Mouse (Mus musculus) heart, embryonic 15.5 days (tissue): ENCODE results near the gene Ttc28. TPM values are rescaled to one million over a fixed set of nuclear protein-coding genes. Genes with fewer than 3 reads are reported as not detected.
A peak's percentile ranks its signal among the peaks of the same experiment; 100 is the strongest.

Experiments
- ATAC-seq: fragments of 200-750 bp; cut with Nextera tagmentation; replicated peaks from 2 replicates; pipeline ENCODE4 v1.8.0; 2017; ENCODE audit warnings: low read depth, moderate TSS enrichment; ENCODE audit not compliant: insufficient number of reproducible peaks, insufficient read depth, low FRiP score
- H3K27ac ChIP-seq: fragments of 300-500 bp; sonication (generic); 2 replicates; pipeline ENCODE4 v1.5.1; 2015; ENCODE audit warnings: mild to moderate bottlenecking, inconsistent platforms
- H3K27me3 ChIP-seq: fragments of 300-500 bp; sonication (generic); 2 replicates; pipeline ENCODE4 v1.6.1; 2015; ENCODE audit warnings: inconsistent platforms
- H3K36me3 ChIP-seq: fragments of 300-500 bp; sonication (generic); 2 replicates; pipeline ENCODE4 v1.6.1; 2015; ENCODE audit warnings: mild to moderate bottlenecking, inconsistent platforms
- H3K4me1 ChIP-seq: fragments of 300-500 bp; sonication (generic); replicated peaks from 2 replicates; pipeline ENCODE4 v1.6.1; 2015; ENCODE audit warnings: inconsistent platforms
- H3K4me2 ChIP-seq: fragments of 300-500 bp; sonication (generic); 2 replicates; pipeline ENCODE4 v1.6.1; 2015; ENCODE audit warnings: inconsistent platforms, mild to moderate bottlenecking, moderate library complexity
- H3K4me3 ChIP-seq: fragments of 300-500 bp; sonication (generic); 2 replicates; pipeline ENCODE4 v1.5.1; 2015; ENCODE audit warnings: mild to moderate bottlenecking, inconsistent platforms
- H3K9ac ChIP-seq: fragments of 300-500 bp; sonication (generic); 2 replicates; pipeline ENCODE4 v1.6.1; 2015; ENCODE audit warnings: mild to moderate bottlenecking, inconsistent platforms
- H3K9me3 ChIP-seq: fragments of 300-500 bp; sonication (generic); replicated peaks from 2 replicates; pipeline ENCODE4 v1.6.1; 2016; ENCODE audit warnings: inconsistent platforms
- WGBS: fragments of 180-500 bp; shearing (Covaris S2); methylation state at CpG from one replicate; pipeline ENCODE4 v1.1.7; 2015; ENCODE audit warnings: mixed read lengths; 5-methylcytosine and 5-hydroxymethylcytosine counted together
- polyA plus RNA-seq: library from polyadenylated mRNA; unstranded; fragments of >200 nt; fragmentation: Nextera tagmentation; extraction: Ambion mirVana; gene quantifications from 2 replicates; pipeline ENCODE4 v1.2.1, GENCODE M21; 2015

The Ttc28 gene
- polyA plus RNA-seq, 1 experiment from 2014 or later = 5.8 TPM

- Histone ChIP-seq H3K9ac (no peak overlapping the region), H3K4me2 (no peak overlapping the region), H3K36me3 (no peaks in the 10 kb centered on the region), H3K4me1 (peaks cover 12% of the 10 kb centered on the region), H3K4me3 (no peak overlapping the region), H3K9me3 (no peaks in the 10 kb centered on the region), H3K27me3 (0 out of 2 replicates have a peak, but pooled peaks cover 2% of the 10 kb centered on the region), H3K27ac (no peak overlapping the region)
- WGBS = 67% methylated on average over 6 of the region's 6 CpGs
- no peak for ATAC-seq
Observed at GRCm38 (mm10) chr5:110984136-110984681, 104.6 kb downstream of the Ttc28 start.

GRCm38 (mm10) chr5:110996835-110997539, 117.4 kb downstream of the Ttc28 start:
- no peak for ATAC-seq
- 82% methylated on average over 13 of the region's 13 CpGs for WGBS

GRCm38 (mm10) chr5:110997692-110998091, 118.1 kb downstream of the Ttc28 start:
- Histone ChIP-seq H3K9ac (no peak overlapping the region), H3K27me3 (no peaks in the 10 kb centered on the region), H3K9me3 (no peaks in the 10 kb centered on the region), H3K4me1 (peaks cover 16% of the 10 kb centered on the region), H3K4me3 (no peak overlapping the region), H3K4me2 (no peak overlapping the region), H3K27ac (no peak overlapping the region), H3K36me3 (no peaks in the 10 kb centered on the region)
- WGBS = 71% methylated on average over 7 of the region's 7 CpGs
- ATAC-seq = no peak

More at GRCm38 (mm10) chr5:110996835-110997539, 117.4 kb downstream of the Ttc28 start:
- Histone ChIP-seq H3K27ac (no peak overlapping the region), H3K27me3 (no peaks in the 10 kb centered on the region), H3K4me2 (no peak overlapping the region), H3K4me3 (no peak overlapping the region), H3K9ac (no peak overlapping the region), H3K9me3 (no peaks in the 10 kb centered on the region), H3K36me3 (no peaks in the 10 kb centered on the region), H3K4me1 (peaks cover 16% of the 10 kb centered on the region)

- no peak overlapping the region for H3K4me2 ChIP-seq
- 43% methylated on average over 4 of the region's 4 CpGs for WGBS
- H3K4me1 ChIP-seq = peaks cover 16% of the 10 kb centered on the region
- ATAC-seq = 0 out of 2 replicates have a peak, but pooled peaks have one; percentile 39
- no peak overlapping the region for H3K4me3 ChIP-seq
- no peaks in the 10 kb centered on the region for H3K27me3 ChIP-seq
- no peaks in the 10 kb centered on the region for H3K36me3 ChIP-seq
- H3K9ac ChIP-seq = no peak overlapping the region
- H3K27ac ChIP-seq = peak overlapping the region; percentile 11; the same call in 1 of the 2 replicates
- no peaks in the 10 kb centered on the region for H3K9me3 ChIP-seq
Observed at GRCm38 (mm10) chr5:110998298-110998697, 118.7 kb downstream of the Ttc28 start.

GRCm38 (mm10) chr5:111000953-111001352, 121.3 kb downstream of the Ttc28 start:
- ATAC-seq = no peak
- no peak overlapping the region for H3K4me3 ChIP-seq
- no peaks in the 10 kb centered on the region for H3K36me3 ChIP-seq
- no peak overlapping the region for H3K9ac ChIP-seq
- no peaks in the 10 kb centered on the region for H3K9me3 ChIP-seq
- no peaks in the 10 kb centered on the region for H3K27me3 ChIP-seq
- H3K4me2 ChIP-seq = no peak overlapping the region
- H3K4me1 ChIP-seq = peaks cover 21% of the 10 kb centered on the region
- no peak overlapping the region for H3K27ac ChIP-seq
- 80% methylated on average over 5 of the region's 5 CpGs for WGBS

GRCm38 (mm10) chr5:111003220-111003619, 123.6 kb downstream of the Ttc28 start:
- Histone ChIP-seq H3K4me1 (peaks cover 24% of the 10 kb centered on the region), H3K9ac (no peak overlapping the region), H3K27me3 (no peaks in the 10 kb centered on the region), H3K4me2 (no peak overlapping the region), H3K36me3 (no peaks in the 10 kb centered on the region), H3K27ac (no peak overlapping the region), H3K4me3 (no peak overlapping the region), H3K9me3 (no peaks in the 10 kb centered on the region)
- 66% methylated on average over 5 of the region's 5 CpGs for WGBS
- no peak for ATAC-seq

GRCm38 (mm10) chr5:111003750-111004149, 124.1 kb downstream of the Ttc28 start:
- ATAC-seq = no peak
- Histone ChIP-seq H3K4me1 (peaks cover 21% of the 10 kb centered on the region), H3K36me3 (no peaks in the 10 kb centered on the region), H3K27ac (no peak overlapping the region), H3K4me2 (no peak overlapping the region), H3K9me3 (no peaks in the 10 kb centered on the region), H3K4me3 (no peak overlapping the region), H3K27me3 (no peaks in the 10 kb centered on the region), H3K9ac (no peak overlapping the region)
- WGBS = 83% methylated on average over 9 of the region's 9 CpGs

GRCm38 (mm10) chr5:111006272-111007135, 126.9 kb downstream of the Ttc28 start:
- Histone ChIP-seq H3K4me2 (0 out of 2 replicates have a peak overlapping the region, but pooled peaks have one; percentile 1), H3K9me3 (no peaks in the 10 kb centered on the region), H3K27me3 (no peaks in the 10 kb centered on the region), H3K36me3 (no peaks in the 10 kb centered on the region), H3K27ac (peak overlapping the region; percentile 17), H3K4me1 (peaks cover 29% of the 10 kb centered on the region), H3K4me3 (no peak overlapping the region), H3K9ac (no peak overlapping the region)
- WGBS = 47% methylated on average over 14 of the region's 14 CpGs
- no peak for ATAC-seq

- H3K4me1 ChIP-seq = peaks cover 33% of the 10 kb centered on the region
- H3K27me3 ChIP-seq = no peaks in the 10 kb centered on the region
- peak overlapping the region; percentile 17 for H3K27ac ChIP-seq
- H3K4me3 ChIP-seq = no peak overlapping the region
- 51% methylated on average over 7 of the region's 7 CpGs for WGBS
- no peak for ATAC-seq
- no peaks in the 10 kb centered on the region for H3K9me3 ChIP-seq
- no peak overlapping the region for H3K4me2 ChIP-seq
- no peak overlapping the region for H3K9ac ChIP-seq
- H3K36me3 ChIP-seq = no peaks in the 10 kb centered on the region
Observed at GRCm38 (mm10) chr5:111007136-111007500, 127.5 kb downstream of the Ttc28 start.

- WGBS = 61% methylated on average over 8 of the region's 8 CpGs
- no peak for ATAC-seq
- H3K9me3 ChIP-seq = no peaks in the 10 kb centered on the region
- no peak overlapping the region for H3K4me2 ChIP-seq
- no peaks in the 10 kb centered on the region for H3K36me3 ChIP-seq
- H3K4me1 ChIP-seq = peaks cover 36% of the 10 kb centered on the region
- H3K9ac ChIP-seq = no peak overlapping the region
- no peak overlapping the region for H3K4me3 ChIP-seq
- no peaks in the 10 kb centered on the region for H3K27me3 ChIP-seq
- no peak overlapping the region for H3K27ac ChIP-seq
Observed at GRCm38 (mm10) chr5:111007900-111008299, 128.3 kb downstream of the Ttc28 start.

GRCm38 (mm10) chr5:111008431-111008830, 128.8 kb downstream of the Ttc28 start:
- H3K36me3 ChIP-seq = no peaks in the 10 kb centered on the region
- no peak for ATAC-seq
- H3K9me3 ChIP-seq = no peaks in the 10 kb centered on the region
- no peak overlapping the region for H3K4me3 ChIP-seq
- H3K27ac ChIP-seq = no peak overlapping the region
- H3K4me2 ChIP-seq = no peak overlapping the region
- H3K4me1 ChIP-seq = peaks cover 36% of the 10 kb centered on the region
- 86% methylated on average over 6 of the region's 6 CpGs for WGBS
- no peaks in the 10 kb centered on the region for H3K27me3 ChIP-seq
- H3K9ac ChIP-seq = no peak overlapping the region
